Mouse (Mus musculus): Measurements from ENCODE around the gene 4930556J24Rik.

DNA sequence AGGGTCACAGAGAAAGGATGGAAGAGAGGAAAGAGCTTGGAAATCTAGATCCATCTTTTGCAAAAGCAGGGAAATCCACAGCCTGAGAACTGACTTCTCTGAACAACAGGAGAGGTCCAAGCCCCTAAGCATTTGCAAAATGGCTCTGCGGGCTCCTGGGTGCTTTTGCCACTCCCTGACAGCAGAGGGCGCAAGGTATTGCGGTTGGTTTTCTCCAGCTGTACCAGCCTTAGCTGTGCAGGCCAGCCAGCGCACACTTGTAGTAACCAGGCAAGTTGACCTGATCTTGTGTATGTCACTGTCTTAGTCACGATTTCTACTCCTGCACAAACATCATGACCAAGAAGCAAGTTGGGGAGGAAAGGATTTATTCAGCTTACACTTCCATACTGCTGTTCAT is 25.0 kb upstream of the 4930556J24Rik start:
- peak; percentile 96 for TF ChIP-seq CTCF (IDR thresholded peaks at IDR 0.05; ENCODE audit: low read depth, low read length)
- TF ChIP-seq POLR2A (IDR thresholded peaks at IDR 0.05; ENCODE audit: extremely low read depth, insufficient read depth, low read length): no peak
